Mouse (Mus musculus): ENCODE results near the gene Xlr5a.
"Not testable (repeated sequence)": the region's sequence is repeated elsewhere in the genome, so short reads cannot be mapped to it uniquely, and the experiment has no call there.

Gene Xlr5a

DNA sequence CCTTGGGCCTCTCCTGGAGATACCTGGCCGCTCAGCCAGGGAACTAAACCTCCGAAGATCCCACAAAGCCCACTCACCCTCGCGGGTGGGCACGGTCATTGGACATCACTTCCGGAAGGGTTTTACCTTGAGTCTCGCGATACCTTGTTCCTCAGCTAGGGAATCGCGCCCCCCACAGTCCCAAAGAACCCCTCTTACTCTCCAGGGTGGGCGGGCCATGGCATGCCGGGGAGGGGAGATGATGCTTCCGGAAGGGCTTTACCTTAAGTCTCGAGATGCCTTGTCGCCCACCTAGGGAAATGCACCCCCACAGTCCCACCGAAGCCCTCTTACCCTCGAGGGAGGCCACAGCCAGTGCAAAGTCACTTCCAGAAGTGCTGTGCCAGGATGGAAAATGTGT is at the start of gene Xlr5a, which contains the start of gene Xlr5c:
Gene Xlr5a (minus strand): TSS at position 101 of the 400 bp plus-strand sequence.
Gene Xlr5c (minus strand): TSS at position 101 of the 400 bp plus-strand sequence.
- not testable (repeated sequence) for DNase-seq (ENCODE audit: low spot score in 2 of 2)

DNA sequence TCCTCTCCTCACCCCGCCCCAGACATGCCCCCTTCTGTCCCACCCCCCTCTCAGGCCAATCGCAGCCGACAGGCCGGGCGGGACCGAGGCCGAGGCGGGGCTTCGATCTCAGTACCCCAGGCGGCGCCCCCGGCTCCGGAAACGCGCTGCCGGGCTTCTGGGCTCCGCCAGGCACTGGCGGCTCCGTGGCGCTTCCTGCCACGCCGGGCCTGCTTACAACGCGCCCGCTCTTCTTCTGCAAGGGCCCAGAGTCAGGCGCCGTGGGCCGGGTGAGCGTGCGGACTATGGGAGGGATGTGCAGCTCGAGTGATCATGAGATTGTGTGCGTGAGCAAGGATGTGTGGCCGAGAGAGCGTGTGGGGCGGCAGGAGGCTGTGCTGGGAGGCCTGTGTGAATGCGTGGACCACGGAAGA is 49.7 kb upstream of the Xlr5a start, which contains the start of gene Zfp275:
Gene Zfp275 (plus strand): TSS at position 139 of the 413 bp plus-strand sequence.
- peak; percentile 76 for DNase-seq (ENCODE audit: low spot score in 2 of 2)

DNA sequence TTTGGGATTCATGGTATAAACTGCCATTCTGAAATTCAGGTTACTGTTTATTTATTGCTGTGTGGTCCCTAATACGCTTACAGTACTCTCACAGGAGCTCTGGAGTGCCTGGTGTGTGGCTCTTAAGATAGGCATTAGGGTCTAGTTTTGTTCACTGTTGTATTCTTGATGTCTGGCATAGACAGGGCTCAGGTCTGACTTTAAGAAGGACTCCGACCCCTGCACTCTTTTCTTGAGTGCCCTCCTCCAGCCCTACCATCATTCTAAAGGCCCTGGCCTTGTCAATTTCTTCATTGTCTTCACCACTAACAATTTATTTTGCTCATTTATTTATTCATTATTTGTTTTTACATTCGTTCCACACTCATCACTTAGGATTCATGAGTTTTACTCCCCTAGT is 49.3 kb upstream of the Xlr5a start:
- DNase-seq (ENCODE audit: low spot score in 2 of 2), result no peak

DNA sequence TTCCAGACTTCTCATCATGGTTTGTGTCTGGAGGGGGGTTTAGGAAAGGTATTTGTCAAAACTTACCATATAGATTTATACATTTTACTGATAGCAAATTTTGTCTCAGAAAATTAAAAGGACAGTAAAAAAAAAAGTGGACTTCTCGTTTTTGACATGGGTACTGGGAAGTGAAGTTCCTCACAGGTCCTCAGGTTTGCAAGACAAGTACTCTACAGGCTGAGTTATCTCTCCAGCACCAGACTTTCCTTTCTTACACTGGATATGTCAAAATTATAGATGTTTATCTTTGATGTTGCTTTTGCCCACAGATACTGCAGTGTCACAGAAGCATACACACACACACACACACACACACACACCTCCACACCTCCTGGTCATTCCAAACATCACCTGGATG is 48.7 kb upstream of the Xlr5a start:
- no peak for DNase-seq (ENCODE audit: low spot score in 2 of 2)

DNA sequence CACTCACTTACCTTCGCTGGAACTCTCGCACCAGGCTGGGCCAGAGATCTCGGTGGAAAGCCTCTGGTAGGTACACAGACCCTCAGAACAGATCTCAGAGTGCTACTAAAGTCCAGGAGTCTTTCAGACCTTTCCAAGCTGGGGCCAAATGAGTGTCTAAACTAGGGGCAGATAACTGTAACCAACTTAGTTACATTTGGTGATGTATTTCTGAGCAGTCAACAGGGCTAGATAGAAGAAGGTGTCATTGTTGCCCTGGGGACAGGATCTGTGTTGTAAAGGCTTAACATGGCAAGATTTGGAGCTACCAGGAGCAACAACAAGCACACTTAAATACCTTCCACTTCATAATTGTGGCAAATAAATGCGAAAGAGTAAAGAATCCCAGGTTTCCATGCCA is 44.0 kb upstream of the Xlr5a start, which contains the start of gene Gm45015:
Gene Gm45015 (minus strand): TSS at position 101 of the 400 bp plus-strand sequence.
- DNase-seq (ENCODE audit: low spot score in 2 of 2), result no peak

DNA sequence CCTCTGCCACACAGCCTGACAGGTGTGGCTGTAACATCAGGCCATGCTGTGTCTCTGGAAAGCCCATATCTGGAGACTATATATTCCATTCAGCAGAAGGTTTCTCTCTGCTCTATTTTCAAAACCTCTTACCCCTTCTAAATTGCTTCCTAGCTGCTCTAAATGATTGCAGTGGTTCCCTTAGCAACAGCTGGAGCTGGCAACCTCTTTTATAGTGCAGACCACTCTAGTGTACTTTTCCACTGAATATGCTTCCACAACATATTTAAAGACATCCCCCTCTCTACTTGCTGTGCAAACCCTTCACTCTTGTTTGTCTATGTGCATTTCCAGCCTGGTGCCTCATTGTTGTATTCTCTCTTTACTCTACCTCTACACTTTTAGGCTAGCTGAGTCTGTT is 40.8 kb upstream of the Xlr5a start:
- DNase-seq (ENCODE audit: low spot score in 2 of 2), result no peak

DNA sequence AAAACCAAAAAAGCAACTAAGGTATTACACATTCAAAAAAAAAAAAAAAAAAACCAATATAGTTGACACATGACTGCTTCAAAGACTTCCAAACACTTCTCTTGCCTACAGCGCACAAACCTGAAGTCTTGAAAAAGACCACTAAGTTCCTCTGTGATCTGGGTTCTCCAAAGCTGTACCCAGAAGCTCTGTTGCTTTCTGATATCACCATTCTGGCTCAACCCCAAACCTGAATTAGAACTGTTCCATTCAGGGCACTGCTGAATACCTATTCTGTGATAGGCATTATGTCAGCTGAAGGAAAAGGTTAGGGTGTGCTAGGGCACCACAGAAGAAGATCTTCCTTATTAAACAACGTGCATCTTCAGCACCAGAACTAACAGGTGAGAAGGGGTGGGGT is 34.4 kb upstream of the Xlr5a start:
- no peak for DNase-seq (ENCODE audit: low spot score in 2 of 2)

DNA sequence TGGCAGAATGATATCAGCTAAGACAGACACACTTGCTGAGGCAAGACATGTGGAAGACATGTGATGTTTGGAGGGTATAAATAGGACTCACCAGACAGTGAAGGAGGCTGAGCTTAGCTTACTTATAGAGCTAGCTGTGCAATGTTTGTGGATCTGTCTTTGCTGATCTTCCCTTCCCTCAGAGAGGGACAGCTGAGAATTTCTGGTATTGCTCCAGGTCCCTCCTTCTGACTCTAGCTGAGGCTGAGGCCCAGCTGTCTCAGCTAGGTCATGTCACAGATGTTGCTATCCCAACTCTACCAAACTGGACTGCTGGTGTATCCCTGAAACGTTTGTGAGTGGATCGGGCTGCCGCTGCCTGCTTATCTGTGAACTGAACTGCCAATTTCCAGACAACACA is 28.3 kb upstream of the Xlr5a start:
- DNase-seq (ENCODE audit: low spot score in 2 of 2), result no peak

DNA sequence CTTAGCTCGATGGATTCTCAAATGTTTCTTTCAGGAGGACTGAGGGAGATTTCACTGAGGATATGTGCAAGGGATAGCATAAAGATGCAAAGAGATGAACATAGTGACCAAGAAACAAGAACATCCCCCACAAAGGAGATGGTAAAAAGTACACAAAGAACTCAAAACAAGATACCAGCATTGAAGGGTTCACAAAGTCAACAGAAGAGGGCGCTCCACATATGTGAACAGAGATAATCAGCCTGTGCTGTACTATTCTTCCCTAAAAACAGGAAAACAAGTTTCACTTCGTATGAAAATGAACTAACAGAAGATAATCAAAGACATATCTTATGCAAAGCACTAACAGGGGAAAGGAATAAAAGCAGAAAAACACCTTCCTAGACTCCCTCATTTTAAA is 19.7 kb upstream of the Xlr5a start:
- peak in 1 of 2 experiments; percentile 6 for DNase-seq (ENCODE audit: low spot score in 2 of 2)

DNA sequence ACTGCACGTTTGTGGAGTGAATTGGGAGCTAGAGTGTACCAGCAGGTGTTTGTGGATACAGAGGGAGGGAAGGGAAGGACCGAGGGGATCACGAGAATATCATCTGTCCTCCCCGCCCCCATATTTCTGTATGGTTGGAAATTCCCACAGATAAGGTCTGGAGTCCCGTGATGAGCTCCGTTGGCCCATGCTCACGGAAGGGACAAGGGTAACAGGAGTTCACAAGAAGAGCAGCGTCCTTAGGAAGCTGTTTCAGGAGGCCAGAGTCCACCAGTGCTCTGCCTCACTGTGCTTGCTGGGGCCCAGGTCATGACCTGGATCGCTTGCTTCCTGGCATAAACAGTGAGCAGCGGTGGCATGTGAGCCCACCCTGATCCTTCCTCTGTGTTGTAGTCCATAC is 3.0 kb upstream of the Xlr5a start:
- not testable (repeated sequence) for DNase-seq (ENCODE audit: low spot score in 2 of 2)

DNA sequence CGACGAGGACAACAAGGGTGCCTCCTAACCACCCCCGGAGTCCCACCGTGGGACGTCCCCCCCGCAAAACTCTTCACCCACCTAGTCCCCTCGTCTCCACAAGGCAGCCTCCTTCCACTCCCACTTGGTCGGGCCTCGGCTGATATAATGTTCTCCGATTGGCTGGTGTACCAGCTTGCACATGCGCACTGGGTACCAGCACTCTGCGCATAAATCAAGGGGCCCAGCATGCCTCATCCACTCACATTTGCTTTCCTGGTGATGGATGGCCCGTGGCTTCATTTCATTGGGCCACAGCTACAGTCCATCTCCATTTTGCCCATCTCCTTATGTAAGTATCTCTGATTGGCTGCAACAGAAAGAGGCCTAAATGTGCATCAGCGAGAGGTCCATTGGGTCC is 27.5 kb downstream of the Xlr5a start, which contains the start of gene Xlr3c:
Gene Xlr3c (minus strand): TSS at position 121 of the 400 bp plus-strand sequence.
- not testable (repeated sequence) for DNase-seq (ENCODE audit: low spot score in 2 of 2)

DNA sequence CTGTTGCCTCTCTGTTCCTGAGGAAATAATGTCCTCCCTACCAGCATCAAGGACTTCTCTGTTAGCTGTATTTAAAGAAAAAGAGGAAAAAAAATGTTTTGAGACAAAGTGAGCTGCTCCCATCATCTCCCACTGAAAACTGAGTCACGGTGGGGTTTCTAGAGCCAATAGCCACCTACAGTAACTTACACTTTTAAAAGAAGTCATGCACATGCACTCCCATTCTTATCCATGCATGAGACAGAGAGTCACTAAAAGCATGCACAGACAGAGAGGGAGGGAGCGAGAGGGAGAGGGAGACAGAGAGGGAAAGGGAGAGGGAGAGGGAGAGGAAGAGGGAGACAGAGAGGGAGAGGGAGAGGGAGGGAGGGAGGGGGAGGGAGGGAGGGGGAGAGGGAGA is 30.3 kb downstream of the Xlr5a start:
- not testable (repeated sequence) for DNase-seq (ENCODE audit: low spot score in 2 of 2)

DNA sequence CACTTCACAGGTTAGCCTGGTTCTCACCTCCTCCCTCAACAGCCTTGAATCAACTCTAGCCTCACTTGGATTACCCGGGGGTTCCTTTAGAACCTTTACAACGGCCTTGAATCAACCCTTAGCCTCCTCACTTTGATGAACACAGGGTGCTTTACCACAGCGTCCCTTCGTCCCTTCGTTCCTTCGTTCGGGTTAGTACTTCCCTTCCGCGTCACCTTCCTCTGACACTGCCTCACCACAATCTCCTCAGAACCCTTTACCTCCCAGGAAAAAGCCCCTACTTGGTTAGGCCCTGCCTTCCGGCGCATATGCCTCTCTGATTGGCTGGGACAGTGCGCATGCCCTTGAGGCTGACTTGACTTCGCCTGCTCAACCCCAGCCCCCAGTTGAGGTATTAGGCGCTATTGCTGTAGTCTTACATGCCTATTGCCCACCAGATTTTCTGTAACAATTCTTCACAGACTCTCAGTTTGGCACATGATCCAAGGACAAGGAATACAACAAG is 49.9 kb downstream of the Xlr5a start, which contains the start of gene Xlr4c:
Gene Xlr4c (minus strand): TSS at position 310 of the 505 bp plus-strand sequence.
- DNase-seq (ENCODE audit: low spot score in 2 of 2), result not testable (repeated sequence)

DNA sequence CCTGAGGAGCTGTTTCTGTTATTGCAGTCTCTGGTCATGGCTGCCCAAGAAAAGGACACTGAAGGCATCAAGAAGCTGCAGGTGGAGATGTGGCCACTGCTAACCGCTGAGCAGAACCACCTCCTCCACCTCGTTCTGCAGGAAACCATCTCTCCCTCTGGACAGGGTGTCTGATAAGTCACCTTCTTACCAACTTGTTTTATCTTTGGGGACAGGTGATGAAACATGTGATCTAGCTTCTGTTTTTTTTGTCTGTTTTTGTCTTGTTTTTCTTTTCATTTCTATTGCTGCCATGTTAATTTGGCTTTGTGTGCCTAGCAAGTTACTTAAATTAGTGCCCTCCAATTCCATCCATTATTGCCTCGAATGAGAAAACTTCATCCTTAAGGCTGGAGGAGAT is 63.5 kb downstream of the Xlr5a start:
- DNase-seq (ENCODE audit: low spot score in 2 of 2), result no peak

DNA sequence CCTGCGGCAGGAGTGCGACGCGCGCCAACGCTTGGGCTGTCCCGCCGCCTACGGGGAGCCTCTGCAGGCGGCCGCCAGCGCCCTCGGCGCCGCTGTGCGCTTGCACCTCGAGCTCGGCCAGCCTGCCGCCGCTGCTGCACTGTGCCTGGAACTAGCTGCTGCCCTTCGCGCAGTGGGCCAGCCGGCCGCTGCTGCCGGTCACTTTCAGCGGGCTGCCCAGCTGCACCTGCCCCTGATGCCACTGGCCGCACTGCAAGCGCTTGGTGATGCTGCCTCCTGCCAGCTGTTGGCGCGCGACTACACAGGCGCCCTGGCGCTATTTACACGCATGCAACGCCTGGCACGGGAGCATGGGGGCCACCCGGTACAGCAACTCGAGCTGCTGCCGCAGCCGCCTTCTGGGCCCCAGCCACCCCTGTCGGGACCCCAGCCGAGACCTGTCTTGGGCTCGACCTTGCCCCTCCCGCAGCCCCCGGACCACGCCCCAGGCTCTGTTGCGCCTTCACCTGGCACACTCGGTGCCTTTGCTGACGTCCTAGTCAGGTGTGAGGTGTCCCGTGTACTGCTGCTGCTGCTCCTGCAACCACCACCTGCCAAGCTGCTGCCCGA is 64.1 kb downstream of the Xlr5a start:
- peak; percentile 39 to 41 for DNase-seq (ENCODE audit: low spot score in 2 of 2)

DNA sequence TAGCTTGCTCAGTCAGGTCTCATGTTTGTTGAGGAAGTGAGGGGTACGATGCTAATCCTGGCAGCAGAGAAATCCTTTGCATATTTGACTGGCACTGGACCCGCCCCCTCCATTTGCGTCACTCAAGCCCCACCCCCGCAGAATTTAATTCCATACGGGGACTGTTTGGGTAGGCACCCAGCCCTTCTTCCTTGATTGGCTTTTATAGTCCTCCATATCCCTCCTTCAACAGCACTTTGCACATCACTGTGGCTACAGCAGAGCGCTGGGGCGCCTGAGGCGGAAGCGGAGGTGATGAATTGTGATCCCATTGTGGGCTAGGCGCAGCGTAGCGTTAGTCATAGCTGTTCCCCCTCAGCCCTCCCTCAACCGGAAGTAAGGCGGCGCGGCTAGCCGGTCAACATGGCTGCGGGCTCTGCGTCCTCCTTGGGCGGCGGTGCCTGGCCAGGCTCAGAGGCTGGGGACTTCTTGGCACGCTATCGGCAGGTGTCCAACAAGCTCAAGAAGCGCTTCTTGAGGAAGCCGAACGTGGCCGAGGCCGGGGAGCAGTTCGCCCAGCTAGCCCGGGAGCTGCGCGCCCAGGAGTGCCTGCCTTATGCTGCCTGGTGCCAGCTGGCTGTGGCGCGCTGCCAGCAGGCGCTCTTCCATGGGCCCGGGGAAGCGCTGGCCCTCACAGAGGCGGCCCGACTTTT is 64.7 kb downstream of the Xlr5a start, which contains the start of gene F8a:
Gene F8a (plus strand): TSS at position 378 of the 692 bp plus-strand sequence.
- DNase-seq (ENCODE audit: low spot score in 2 of 2), result peak; percentile 81 to 85

DNA sequence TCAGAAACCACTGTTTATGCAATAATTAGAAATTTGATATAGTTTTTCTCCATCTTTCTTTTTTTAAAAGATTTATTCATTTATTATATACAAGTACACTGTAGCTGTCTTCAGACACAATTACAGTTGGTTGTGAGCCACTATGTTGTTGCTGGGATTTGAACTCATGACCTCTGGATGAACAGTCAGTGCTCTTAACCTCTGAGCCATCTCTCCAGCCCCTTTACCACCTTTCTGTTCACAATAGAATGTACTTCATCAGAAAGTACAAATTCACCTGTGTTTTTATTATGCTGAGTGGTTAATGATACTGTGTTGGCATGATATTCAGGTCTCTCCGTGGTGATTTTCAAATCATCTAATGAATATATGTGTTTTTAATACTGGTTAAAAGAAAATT is 67.4 kb downstream of the Xlr5a start:
- no peak for DNase-seq (ENCODE audit: low spot score in 2 of 2)

DNA sequence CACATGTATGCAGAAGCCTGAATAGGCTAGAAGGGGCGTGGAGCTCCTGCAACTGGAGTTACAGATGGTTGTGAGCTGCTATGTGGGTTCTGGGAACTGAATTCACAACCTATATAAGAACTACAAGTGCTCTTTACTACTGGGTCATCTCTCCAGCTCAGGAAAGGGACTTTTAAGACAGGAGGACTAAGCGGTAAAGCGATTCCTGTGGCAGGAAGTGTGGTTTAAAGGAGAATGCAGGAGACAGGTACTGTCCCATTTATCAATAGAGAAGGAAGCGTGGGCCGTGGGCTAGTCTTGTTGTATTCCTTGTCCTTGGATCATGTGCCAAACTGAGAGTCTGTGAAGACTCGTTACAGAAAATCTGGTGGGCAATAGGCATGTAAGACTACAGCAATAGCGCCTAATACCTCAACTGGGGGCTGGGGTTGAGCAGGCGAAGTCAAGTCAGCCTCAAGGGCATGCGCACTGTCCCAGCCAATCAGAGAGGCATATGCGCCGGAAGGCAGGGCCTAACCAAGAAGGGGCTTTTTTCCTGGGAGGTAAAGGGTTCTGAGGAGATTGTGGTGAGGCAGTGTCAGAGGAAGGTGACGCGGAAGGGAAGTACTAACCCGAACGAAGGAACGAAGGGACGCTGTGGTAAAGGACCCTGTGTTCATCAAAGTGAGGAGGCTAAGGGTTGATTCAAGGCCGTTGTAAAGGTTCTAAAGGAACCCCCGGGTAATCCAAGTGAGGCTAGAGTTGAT is 78.8 kb downstream of the Xlr5a start, which contains the start of gene Xlr4b:
Gene Xlr4b (plus strand): TSS at position 515 of the 746 bp plus-strand sequence.
- not testable (repeated sequence) for DNase-seq (ENCODE audit: low spot score in 2 of 2)

DNA sequence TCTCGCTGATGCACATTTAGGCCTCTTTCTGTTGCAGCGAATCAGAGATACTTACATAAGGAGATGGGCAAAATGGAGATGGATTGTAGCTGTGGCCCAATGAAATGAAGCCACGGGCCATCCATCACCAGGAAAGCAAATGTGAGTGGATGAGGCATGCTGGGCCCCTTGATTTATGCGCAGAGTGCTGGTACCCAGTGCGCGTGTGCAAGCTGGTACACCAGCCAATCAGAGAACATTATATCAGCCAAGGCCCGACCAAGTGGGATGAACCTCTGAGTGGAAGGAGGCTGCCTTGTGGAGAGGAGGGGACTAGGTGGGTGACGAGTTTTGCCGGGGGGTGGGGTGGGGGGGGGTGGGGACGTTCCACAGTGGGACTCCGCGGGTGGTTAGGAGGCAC is 100.8 kb downstream of the Xlr5a start, which contains the start of gene Xlr3b:
Gene Xlr3b (plus strand): TSS at position 274 of the 400 bp plus-strand sequence.
- DNase-seq (ENCODE audit: low spot score in 2 of 2), result peak in 1 of 2 experiments; percentile 37

DNA sequence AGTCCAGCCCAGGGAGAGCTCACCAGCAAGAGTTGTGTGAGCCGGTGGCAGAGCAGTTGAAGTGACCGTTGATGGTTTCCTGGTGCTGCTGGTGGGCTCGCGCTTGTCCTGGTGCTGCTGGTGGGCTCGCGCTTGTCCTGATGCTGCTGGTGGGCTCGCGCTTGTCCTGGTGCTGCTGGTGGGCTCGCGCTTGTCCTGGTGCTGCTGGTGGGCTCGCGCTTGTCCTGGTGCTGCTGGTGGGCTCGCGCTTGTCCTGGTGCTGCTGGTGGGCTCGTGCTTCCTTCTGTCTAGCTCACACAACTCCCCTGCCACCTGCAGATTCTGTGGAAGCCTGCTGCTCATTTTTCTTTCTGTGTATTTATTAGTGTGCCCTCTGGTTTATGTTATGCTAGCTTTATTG is 115.9 kb downstream of the Xlr5a start, which contains the start of gene Spin2d:
Gene Spin2d (minus strand): TSS at position 101 of the 400 bp plus-strand sequence.
- not testable (repeated sequence) for DNase-seq (ENCODE audit: low spot score in 2 of 2)

DNA sequence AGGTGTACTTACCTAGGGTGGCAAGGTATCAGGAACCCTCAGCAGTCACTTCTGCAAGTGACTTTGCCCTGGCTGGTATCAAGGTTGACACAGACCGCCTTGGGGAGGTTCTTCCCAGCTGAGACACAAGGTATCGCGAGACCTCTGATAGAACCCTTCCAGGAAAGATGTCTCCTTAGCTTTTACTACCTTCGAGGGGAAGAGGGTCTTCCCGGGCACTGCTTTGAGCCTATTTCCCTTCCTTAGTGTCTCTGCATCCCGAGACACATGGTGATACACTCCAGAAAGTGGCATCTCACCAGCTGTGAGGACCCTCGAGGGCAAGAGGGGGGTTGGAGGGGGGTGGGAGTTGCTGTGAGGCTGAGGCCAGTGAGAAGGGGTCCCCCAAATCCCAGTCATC is 143.4 kb downstream of the Xlr5a start, which contains the start of gene DXBay18:
Gene DXBay18 (minus strand): TSS at position 101 of the 400 bp plus-strand sequence.
- not testable (repeated sequence) for DNase-seq (ENCODE audit: low spot score in 2 of 2)

Measured in heart, adult 9 months (tissue).